Mouse (Mus musculus): ENCODE results near the gene Dennd5a.
A peak's percentile ranks its signal among the peaks of the same experiment; 100 is the strongest.

Gene Dennd5a

DNA sequence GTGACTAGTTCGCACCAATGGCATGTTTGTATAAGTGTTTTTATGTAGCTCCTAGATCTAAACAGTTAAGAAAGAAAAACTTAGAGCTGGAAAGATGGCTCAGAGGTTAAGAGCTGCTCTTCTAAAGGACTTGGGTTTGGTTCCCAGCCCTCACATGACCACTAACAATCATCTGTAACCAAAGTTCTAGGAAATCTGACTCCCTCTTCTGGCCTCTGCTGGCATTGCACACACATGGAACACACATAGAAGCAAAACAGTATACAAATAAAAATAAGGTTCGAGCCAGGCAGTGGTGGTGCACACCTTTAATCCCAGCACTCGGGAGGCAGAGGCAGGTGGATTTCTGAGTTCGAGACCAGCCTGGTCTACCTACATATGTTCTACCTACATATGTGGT is 3.4 kb upstream of the Dennd5a start:
- DNase-seq (ENCODE audit: low spot score) = no peak

DNA sequence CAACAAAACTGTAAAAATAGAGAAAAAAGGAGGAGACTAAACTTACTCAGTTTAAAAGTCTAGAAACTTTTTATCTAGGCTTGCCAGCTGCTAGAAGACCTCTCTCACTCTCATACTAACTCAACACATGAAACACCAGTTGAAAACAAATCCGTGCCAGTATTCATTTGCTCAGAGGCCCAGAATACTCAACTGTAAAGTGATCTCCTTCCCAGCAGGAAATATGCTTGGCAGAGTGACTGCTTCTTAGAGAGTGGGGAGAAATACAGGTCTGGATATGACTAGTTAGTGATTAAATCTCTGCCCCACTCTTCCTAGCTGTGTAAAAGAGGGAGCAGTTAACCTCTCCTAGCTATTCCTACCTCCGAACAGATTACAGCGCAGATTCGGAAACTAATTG is 2.3 kb upstream of the Dennd5a start:
- DNase-seq (ENCODE audit: low spot score) = no peak

DNA sequence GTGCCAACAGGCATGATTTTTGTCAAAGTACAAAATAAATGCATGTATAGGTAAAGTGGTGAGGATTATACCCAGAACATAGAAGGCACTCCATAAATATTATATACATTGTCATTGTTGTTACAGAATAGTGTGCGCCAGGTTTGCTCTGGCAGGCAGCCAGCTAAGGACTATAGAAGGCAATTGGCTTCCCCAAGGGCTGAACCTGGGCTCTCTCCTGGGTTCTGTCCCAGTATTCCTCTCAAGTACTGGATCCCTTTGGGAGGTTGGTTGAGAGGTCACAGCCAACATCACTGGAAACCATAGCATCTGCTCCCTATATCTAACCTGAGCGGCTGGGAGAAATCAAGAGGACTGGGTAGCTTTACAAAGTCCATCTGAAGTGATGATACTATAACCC is 1.3 kb upstream of the Dennd5a start:
- DNase-seq (ENCODE audit: low spot score) = no peak

DNA sequence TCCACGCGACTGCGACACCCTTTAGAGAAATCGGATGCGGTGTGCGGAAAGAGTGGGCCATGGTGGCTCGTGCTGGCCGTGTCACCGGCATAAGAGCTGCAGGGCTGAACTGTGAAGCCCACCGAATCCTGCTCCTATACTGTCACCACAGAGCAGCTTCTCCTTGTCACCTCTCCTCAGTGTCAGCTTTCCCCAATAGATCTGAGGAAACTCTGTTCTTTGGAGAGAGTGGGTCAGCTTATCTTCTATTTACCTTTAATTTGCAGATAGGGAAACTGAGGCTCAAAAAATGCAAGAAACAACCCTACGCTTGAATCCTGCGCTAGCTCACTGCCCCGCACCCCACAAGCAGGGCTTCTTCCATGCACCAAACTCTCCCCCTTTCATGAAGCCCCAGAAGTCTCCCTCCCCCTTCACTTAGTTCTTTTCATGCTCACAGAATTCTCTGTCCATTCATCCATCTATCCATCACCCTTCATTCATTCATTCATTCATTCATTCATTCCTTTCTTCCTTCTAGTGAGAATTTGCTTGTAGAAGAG is 414 bp upstream of the Dennd5a start:
- DNase-seq (ENCODE audit: low spot score) = no peak

DNA sequence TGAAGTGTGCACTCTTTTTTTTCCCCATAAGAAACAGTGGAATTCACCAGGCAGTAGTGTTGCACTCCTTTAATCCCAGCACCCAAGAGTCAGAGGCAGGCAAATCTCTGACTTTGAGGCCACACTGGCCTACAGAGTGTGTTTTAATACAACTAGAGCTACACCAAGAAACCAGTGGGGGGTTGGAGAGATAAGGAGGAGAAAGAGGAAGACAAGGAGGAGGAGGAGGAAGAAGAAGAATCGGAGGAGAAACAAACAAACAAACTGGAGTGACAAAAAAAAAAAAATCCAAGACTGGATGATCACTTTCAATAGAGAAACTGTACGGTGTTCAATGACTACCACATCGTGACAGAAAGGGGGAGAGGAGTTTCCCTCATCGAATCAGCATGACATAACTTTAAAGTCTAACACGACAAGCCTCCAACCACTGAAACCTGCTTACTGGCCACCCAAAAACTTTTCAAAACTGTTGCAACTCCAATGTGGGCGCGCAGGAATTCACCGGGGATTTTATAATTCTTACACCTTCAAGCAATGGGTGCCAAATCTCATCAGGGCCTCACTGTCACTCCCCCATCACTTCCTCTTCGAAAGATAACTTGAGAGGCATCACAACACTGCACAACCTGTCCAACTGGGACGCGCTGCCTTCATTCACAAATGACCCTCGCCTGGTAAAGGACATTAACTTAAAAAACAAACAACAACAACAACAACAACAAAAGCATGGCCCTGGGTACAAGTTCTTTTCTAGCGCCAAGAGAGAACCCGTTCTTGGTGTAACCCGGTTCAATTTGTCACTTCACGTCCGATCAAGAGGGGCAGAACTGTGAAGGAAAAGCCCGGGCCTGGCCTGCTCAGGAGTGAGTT is 1.2 kb downstream of the Dennd5a start:
- no peak for DNase-seq (ENCODE audit: low spot score)

DNA sequence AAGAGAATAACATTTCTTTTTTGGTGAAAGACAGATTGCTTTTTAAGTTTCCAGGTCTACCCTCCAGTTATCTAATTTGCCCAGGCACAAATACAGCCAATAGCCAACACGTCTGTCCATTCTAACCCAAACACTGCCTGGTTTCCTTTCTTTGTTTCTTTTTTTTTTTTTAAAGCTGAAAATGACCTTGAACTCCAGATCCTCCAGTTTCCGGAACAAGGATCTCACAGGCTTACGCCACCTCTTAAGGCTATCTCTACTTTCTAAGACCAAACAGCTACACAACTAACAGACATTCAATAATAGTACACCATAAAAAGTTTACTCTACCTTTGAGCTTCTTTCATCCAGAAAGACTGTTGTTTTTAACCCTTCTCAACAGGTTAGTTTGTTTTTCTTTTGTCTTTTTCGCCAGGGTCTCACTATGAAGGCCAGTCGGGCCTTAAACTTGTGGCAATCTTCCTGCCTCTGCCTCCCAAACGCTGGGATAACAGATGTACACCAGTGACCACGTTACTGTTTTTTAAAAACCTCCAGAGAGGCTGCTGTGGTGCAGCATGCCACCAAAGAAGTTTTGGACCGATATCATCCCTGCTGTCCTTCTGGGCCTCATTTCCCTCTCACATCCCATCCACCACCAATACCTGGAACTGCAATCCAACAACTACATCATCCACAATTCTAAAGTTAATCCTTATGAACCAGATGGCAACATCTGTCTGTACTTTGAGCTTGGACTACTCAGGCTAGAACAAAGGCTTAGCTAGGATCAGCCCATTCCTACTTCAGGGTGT is 2.1 kb downstream of the Dennd5a start:
- DNase-seq (ENCODE audit: low spot score) = no peak

DNA sequence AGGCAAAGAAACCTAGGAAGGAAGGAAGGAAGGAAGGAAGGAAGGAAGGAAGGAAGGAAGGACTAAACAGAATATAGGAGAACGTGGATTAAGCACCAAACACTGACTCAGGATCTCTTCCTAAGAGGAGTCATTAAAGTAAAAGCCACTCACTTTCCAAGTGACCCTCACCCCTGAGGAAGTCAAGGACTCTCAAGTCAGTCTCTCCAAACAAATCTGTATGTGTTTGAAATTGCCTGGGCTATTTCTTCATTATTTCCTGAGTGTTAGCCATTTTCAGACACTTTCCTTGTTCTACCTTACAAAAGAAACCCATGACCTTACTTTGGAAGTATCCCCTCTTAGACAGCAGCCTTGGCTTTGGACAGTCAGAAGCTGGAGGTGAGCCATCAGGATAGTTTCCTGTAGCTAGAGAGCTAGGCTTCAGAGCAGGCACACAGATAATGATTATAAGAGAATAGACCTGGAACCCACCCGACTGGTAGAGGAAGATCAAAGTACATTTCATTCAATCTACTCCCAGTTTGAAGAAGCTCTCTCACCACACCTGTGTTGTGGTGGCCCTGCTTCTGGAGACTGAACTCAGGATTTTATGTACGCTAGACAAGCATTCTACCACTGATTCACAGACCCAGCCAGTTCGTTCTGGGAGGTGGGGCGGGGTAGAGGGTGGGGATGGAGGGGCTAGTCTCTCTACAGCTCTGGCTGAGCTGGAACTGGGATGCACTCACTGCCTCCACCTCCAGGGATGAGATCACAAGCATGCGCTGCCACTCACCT is 5.5 kb downstream of the Dennd5a start:
- DNase-seq (ENCODE audit: low spot score) = no peak

DNA sequence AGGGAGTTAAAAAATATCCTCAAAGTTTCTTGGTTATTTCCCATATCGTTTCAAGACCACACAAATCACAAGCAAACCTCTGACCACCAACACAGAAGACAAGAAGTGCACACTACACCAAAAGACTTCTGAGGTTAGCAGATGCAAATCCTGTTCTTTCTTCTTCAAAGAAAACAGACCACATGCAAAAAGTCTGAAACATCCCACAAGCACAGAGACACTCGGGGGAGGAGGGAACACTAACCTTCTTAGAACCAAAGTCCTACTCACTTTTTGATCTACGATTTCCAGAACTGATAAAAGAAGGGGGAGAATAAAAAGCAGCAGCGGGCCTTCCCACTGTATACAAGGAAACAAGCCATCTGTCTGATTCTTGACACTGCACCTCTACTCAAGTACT is 9.0 kb downstream of the Dennd5a start:
- DNase-seq (ENCODE audit: low spot score) = no peak

DNA sequence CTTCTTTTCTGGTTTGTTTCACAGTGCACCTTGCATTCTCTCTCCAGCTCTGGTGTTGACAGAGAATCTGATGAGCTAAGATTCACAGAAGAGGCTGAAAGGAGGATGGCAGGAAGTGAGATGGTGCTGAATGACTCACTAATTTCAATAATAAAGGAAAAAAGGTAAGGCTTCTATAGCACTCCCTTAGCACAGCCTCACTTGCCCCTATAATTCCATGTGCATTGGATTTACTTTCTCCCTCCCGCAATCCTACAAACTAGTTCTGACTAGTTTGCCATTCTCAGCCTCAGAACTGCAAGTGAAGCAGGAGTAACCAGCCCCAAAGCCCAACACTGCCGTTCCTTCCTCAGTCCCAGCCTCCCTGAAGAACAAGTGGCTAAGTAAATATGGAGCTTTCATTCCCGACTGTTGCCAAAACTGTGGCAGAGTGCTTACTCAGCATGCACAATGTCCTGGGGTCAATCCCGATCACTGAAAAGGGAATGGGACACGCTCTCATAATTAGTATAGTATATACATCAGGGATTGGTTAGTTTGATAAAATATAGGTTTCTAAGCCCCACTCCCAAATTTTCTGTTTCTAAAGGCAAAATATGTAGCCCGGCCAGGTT is 15.7 kb downstream of the Dennd5a start:
- no peak for DNase-seq (ENCODE audit: low spot score)

DNA sequence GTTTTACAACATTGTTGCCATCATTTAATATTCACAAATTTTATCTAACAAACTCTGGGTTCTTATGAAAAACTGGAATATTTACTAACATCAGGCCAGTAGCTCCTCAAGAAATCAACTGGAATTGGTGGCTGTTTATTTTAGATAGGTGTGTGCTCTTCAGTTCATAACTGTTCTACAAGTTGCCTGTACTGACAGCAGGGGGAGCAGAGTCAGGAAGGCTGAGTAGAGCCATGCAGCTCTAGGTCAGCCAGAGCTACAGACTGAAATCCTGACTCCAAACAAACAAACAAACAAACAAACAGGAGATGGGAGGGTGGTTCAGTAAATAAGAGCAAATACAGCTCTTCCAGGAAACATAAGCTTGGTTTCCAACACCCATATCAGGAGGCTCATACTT is 30.6 kb downstream of the Dennd5a start:
- no peak for DNase-seq (ENCODE audit: low spot score)

DNA sequence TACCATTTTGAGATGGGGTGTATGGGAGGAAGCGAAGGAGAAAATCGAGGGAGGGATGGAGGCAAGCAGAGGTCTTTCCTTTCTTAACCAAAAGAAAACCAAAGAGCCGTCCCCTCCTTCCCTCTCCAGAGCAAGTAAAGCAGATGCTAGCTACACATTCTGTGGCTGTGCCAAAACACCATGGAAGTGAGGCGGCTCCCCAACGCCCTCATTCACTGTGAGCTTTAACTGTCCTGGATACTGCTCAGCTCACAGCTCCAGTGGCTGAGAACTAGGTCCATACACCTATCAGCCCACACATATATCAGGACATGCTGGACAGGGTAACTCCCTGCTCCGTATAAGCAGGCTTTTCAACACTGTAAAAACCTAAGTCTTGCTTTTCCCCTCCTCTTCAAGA is 31.9 kb downstream of the Dennd5a start:
- DNase-seq (ENCODE audit: low spot score) = no peak

DNA sequence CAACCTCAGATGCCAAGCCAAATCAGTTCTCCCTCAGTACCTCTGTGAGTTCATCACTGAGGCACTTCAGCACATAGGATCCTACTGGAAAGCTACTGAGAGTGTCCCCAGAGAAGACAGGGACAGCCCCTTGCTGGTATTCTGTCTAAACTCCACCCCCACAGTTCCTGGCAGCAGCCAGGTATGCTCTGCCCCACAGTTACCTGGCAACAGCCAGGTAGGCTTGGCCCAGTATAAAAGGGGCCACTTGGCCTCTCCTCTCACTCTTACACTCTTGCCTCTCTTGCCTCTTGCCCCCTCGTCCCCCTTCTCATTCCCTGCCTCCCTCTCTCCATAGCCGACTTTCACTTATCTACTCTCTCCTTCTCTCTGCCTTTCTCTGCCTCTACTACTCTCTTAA is 35.3 kb downstream of the Dennd5a start:
- DNase-seq (ENCODE audit: low spot score) = no peak

DNA sequence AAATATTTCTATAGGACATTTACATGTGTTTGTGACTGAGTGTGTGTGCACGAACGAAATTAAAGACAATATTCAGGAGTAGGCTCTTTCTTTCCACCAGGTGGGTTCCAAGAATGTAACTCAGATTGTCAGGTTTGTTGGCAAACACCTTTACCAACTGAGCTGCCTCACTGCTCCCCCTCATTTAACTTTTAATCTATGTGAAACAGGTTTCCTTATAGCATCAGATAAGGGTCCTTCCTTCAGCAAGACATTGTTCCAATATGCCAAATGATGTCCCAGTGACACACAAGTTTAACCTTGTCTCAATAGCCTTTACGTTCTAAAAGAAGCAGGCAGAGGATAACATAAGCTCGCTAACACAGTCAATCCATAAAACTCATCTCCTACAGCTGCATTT is 37.4 kb downstream of the Dennd5a start:
- no peak for DNase-seq (ENCODE audit: low spot score)

DNA sequence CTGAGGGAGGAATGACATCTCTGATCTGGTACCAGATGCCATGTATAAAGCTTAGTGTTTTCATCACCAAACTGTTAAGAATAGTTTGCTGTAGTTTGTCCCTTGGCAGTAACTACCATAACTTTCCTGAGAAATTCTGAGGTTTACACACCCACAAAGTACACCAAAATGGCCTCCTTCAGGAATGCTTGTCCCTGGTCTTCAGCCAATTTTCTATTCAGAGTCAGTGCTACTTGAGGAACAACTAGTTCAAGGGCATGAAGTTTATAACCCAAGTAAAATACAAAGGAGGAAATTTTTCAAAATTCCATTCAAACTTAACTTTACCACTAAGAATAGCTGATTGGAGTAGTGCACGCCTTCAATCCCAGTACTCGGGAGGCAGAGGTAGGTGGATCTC is 54.1 kb downstream of the Dennd5a start:
- no peak for DNase-seq (ENCODE audit: low spot score)

DNA sequence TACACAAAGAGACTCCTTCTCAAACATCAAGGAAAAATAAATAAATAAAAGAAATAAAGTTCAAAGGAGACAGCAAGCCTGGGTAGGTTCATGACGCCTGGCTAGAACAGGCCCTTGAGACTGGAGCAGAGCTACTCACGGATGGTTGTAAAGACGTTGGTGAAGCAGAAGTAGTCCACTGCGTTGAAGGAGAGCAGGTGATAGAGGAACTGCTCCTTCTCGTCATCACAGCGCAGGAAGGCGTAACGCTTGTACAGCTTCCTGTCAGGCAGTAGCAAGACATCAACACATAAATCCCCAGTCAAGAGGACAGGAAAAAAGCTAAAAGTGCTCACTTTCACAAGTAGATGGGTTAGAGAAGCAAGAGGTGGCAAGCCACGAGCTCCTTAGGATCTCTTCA is 59.3 kb downstream of the Dennd5a start:
- DNase-seq (ENCODE audit: low spot score) = no peak

DNA sequence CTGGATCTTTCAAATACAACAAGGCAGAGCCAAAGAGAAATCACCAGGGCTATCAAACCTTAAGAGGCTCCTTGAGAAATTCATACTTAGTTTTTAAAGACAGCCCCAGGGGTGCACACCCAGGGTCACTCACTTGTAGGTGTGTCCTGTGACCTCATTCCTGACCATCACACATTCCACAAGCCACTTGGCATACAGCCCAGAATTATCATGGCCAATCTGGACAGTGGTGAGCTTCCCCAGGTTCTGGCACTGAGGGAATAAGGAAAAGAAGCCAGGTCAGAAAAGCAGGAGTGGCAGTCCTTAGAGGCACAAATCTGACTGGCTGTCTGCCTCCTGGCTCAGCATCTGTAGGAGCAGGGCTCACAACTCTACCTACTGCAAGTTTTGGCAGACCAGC is 61.4 kb downstream of the Dennd5a start:
- DNase-seq (ENCODE audit: low spot score) = no peak

DNA sequence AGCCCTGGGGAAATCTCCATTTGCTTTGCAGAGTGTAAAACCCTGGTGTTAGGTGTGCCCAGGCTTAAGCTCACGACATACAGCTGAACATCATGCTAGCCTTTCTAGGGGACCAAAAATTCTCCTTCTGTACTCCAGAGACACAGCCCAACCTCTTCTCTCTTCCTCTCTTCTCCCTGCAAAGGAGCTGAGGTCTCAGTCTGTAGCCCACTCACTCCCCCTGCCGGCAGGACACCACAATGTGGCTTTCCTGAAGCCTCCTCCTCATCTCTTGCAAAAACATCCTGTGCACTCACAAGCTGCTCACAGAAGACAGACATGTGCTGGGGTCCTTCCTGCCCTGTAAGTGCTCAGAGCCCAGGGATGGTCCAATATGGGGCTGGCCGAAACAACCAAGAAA is 67.7 kb downstream of the Dennd5a start:
- peak; percentile 27 for DNase-seq (ENCODE audit: low spot score)

DNA sequence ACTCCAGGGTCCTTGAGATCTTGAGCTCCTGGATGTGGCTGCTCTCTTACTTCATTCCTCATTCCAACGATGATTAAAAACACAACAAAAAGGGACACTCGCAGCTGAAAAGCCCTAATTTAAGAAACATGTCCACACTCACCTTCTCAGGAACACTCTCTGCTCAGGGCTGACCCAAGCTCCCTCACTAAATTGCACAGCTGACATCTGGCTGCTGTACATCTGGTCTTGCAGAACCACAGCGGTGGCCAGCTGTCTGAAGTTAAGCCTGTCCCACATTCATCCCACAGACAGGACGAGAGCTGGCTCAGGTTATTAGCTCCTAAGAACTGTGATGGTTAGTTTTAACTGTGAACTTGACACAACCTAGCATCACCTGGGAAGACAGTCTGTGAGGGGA is 68.5 kb downstream of the Dennd5a start:
- DNase-seq (ENCODE audit: low spot score) = no peak

DNA sequence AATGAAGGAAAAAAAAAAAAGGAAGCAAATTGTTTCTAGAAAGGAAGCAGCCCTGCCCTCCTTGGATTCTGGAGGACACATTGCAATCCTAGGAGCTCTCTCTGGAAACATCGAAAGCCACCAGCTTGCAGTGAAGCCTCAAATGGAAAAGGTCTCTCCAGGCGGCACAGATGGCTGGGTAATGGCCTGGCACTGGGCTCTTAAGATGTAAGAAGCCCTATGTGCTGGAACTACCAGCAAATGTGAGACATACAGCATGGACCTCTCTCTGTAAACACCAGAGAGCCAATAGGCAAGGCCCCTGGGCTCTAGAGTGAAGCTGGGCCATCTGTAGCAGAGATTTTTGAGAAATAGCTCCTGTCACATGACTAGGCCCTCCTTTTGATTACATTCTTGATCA is 70.0 kb downstream of the Dennd5a start:
- DNase-seq (ENCODE audit: low spot score) = no peak

DNA sequence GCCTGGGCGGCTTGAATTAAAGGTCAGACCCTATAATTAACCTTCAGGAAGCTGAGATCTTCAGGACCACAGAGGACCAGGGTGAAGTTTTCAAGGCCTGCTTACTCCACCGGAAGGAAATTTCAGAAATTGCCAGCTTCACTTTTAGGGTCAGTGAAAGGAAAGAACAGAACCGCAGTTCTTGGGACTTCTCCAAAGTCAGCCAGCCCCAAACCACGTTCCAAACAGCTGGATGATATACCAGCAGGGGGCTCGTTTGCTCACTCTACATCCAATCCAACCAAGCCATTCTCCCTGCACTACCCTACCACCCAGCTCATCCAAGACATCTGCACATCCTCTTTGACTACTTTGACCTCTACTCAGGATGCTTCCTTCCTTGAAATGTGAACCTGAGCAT is 71.0 kb downstream of the Dennd5a start:
- DNase-seq (ENCODE audit: low spot score) = no peak

DNA sequence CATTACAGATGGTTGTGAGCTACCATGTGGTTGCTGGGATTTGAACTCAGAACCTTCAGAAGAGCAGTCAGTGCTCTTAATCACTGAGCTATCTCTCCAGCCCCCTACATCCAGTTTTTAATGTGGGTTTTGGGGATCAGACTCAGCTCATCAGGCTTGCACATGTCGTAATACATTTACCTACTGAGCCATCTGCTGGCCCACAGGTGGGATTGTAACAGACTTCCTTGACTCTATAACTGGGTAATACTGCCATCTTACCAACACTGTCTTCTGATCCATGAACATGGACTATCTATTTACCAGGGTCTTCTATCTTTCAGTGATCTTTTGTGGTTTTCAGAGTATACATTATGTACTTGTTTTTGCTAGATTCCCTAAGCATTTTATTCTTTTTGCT is 74.0 kb downstream of the Dennd5a start:
- DNase-seq (ENCODE audit: low spot score) = no peak

DNA sequence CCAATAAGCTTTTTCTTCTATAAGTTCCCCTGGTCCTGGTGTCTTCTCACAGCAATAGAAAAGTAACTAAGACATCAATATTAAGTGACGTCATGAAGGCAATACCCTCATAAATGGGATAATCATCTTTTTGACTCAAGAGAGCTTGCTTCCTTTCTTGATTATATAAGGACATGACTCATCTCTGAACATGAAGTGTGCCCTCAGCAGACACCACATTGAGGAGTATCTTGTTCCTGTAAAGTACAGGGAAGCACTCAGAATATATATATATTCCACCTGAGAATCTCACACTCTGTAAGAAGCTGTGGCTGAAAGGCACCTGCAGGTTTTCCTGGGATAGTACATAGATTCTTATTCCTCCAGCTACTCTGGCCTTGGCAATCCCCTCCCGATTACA is 77.7 kb downstream of the Dennd5a start:
- no peak for DNase-seq (ENCODE audit: low spot score)

All from ovary, adult 18-20 months (tissue).